Mouse (Mus musculus) thymus, adult 18-20 months (tissue): ENCODE data around the gene Pik3r4.
"Not testable (repeated sequence)": the region's sequence is repeated elsewhere in the genome, so short reads cannot be mapped to it uniquely, and the experiment has no call there.

Experiments
- DNase-seq, 2 experiments: peaks; one replicate each; pipeline ENCODE4 v3.0.0; 2022; ENCODE audit warnings: mixed read lengths in 2 of 2

Gene Pik3r4

DNA sequence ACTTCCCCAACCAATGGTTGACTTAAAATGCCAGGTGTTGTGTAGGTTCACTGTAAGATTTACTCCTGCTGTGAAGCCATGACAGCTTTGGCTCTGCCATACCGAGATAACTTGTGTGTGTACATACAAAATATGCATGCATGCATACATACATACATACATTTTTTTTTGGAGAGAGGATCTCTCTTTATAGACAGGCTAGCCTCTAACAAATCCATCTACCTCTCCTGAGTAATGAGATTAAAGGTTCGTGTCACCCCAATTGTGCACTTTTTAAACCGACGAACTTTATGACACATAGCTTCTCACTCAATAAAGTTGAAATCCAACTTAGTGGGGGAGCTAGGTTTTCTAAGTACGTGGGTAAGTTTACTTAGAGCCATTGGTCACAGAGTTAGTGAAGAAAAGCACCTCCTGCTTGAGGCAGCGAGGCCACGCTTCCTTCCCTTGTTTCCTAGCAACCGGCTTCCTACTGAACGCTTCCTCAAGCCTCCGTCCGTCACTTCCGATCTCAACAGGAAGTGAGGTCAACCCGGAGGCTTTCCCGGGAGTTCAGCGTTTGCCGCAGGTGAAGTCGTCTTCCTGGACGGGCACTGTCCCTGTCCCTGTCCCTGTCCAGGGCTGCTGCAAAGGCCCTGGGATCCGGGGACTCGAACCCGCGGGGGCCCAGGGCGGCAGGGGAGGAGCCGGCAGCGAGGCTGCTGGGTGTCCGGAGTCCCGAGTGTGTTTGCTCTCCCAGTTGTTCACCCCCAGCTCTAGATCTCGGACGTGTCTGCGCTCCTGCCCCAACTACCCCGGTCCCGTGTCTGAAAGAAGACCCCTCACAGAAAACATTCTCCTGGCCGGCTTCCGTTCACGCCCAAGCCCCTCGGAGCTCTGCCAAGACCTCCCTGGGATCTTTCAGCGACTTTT is at the start of gene Pik3r4:
Pik3r4 (plus strand) TSS at position 519 of the 912 bp plus-strand sequence.
- peak; percentile 71 to 82 for DNase-seq

DNA sequence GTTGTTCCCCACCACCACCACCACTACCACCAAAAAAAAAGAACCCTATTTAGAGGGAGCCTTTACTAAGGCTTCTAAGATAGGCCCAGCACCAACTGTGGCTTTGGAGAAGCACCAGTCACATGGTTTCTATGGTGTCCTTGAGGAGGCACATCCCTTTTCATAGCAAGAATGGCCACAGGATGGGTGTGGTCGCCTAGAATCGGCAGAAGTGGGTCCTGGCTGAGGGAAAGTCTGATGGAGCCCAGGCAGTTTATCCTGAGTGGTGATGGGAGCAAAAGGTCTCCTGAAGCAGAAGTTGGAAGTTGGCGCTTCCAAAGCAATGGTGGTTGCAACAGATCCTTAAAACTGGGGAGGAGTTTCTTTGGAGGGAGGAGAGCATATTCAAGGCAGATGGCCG is 43.9 kb upstream of the Pik3r4 start:
- no peak for DNase-seq

GRCm38 (mm10) chr9:105611980-105612771 is 30.6 kb upstream of the Pik3r4 start:
- DNase-seq: no peak

- DNase-seq: no peak
These were observed 29.9 kb upstream of the Pik3r4 start for GRCm38 (mm10) chr9:105612919-105613318.

DNA sequence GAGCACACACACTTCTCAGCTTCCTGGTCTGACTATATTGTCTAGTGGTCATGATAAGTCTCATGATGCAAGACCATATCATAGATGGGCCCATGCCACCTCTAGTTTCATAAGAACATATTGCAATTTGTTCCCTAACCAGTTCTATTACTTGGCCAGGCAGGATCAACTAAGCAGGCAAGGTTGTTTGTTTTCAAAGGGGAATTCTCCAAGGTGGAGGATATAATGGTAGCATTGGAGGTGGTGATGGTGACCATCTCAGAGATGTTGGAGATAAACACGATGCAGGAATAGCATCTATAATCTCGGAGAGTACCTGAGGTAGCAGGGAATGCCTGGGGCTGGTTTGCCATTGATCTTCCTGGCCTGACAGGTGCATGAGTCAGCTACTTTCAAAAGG is 26.8 kb upstream of the Pik3r4 start:
- DNase-seq: no peak

GRCm38 (mm10) chr9:105617274-105617673 is 25.5 kb upstream of the Pik3r4 start:
- DNase-seq: not testable (repeated sequence)

GRCm38 (mm10) chr9:105633961-105634360 is 8.8 kb upstream of the Pik3r4 start:
- DNase-seq: no peak

DNA sequence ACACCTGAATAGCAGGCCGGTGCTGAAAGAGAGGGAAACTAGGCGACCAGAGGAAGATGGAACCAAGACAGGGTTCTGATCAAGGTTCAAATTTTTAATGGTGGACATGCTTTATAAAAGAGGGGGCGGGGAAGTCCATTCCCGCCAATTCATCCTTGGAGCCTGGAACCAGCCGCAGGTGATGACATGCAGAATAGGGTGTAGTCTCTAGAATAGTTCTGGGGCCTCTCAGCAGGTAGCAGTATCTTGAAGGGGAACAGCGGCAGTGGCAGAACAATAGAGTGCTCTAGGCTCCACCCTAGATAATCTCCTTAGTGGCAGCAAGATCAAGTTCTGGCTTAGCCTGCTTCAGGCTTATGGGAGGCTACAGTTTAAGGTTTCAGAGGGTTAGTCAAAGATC is 1.4 kb upstream of the Pik3r4 start:
- DNase-seq: not testable (repeated sequence)

DNA sequence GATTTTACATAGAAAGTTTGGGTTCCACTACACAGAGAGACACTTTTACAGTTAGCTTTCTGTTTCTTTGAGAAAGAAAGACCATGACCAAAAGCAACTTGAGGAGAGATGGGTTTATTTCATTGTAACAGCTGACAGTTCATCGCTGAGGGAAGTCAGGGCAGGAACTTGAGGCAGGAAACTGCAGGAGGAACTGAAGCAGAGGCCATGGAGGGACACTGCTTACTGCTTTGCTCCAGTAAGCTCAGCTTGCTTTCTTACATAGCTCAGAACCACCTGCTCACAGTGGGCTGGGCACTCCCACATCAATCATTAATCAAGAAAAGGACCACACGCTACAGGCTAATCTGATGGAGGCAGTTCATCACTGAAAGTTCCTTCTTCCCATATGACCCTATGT is 13.4 kb downstream of the Pik3r4 start:
- no peak for DNase-seq

GRCm38 (mm10) chr9:105658216-105658615 is 15.4 kb downstream of the Pik3r4 start:
- DNase-seq: no peak

DNA sequence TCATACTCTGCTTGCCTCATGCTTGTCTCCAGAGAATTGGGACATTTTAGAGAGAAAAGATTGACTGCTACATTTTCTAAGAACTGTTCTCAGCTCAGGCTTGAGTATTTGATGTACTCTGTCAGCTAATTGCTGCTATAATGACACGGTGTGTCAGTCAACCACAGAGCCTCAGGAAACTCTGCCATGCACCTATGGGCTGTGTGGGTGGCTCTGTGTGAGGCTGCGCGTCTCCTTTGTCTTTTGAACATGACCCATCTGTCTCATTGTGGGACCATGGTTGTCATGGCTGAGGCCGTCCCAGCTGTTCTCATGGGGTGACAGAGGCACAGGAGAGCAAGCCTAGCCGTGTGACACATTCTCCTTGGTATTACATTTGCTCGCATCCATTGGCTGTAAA is 17.1 kb downstream of the Pik3r4 start:
- no peak for DNase-seq

GRCm38 (mm10) chr9:105665269-105665668 is 22.5 kb downstream of the Pik3r4 start:
- DNase-seq: no peak

DNA sequence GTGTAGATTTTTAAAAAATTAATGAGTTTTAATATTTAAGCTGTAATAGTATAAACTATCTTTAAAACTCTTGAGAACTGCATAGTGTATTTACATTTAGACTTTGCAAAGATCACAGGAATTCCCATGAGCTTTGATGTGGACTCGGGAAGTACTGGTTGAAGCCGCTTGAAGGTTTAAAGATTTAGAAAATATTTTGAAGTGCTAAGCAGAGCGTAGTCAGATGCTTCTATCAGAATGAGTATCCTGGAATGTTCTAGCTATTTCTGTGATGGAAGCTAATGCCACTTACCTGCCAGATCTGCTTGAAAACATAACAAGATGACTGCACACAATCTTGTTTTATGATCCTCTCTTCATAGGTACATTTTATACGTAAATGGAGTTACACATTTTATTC is 28.1 kb downstream of the Pik3r4 start:
- no peak for DNase-seq

DNA sequence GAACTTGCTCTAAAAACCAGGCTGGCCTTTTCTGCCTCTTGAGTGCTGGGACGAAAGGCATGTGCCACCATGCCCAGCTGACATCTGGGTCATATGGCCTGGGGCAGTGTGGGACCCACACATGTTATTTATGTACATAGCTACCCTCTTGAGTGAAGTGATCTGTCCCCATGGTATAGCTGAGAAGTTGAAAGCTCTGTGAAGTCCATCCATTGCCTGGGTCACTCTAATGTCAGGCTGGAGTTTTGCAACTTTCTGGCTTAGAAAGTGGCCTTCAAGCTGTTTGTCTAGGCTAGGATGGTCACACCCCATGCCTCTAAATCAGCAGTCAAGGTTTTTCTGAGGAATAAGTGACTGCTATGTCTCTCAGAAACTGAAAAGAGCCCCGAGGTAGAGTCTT is 29.3 kb downstream of the Pik3r4 start:
- no peak for DNase-seq

DNA sequence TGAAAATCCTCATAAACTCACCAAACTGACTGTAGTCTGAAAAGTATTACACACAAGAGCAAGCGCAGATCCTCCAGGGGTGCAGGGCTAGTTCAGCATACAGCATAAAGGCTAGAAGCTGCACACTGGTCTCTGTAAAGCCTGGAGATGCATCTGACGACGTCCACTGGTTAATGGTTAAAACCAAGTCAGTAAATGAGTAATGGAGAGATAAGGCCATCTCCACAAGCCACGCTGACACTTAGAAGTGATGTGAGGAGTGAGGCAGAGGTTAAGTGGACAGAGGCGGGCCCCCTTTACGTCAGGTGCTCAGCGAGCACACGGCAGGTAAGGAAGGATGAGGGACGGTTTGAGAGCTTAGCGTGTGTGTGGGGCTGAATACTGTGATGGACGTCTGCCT is 33.2 kb downstream of the Pik3r4 start:
- DNase-seq: no peak

GRCm38 (mm10) chr9:105681386-105681785 is 38.6 kb downstream of the Pik3r4 start:
- no peak for DNase-seq

DNA sequence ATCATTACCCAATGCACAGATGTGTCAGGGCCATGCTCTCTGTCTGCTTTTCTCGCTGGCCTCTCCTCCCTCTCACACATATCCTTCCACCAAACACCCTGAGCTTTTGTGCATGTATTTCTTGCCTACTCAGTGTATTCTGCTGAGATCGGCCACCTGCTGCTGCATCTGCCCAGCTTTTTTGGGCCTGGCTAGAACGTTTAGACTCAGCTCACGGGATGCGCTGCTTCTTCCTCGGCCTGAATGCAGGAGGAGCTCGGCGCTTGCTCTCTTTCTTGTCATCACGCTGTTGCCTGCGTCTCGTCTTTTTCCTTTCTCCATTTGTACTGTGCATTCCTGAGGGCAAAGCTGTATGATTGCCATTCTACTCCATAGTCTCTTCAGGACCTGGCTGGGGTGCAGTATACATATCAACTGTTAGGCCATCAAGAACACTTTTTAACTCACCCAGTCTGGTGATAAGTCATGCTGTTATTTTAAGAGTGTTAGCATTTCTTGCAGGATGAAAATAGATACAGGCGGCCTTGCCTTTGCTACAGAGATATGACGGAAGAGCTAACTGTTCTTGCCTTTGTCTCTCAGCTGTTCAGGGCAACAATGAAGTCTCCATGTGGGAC is 41.9 kb downstream of the Pik3r4 start:
- no peak for DNase-seq

- DNase-seq: peak in 1 of 2 experiments; percentile 21
These were observed 46.7 kb downstream of the Pik3r4 start for GRCm38 (mm10) chr9:105689485-105689884.

DNA sequence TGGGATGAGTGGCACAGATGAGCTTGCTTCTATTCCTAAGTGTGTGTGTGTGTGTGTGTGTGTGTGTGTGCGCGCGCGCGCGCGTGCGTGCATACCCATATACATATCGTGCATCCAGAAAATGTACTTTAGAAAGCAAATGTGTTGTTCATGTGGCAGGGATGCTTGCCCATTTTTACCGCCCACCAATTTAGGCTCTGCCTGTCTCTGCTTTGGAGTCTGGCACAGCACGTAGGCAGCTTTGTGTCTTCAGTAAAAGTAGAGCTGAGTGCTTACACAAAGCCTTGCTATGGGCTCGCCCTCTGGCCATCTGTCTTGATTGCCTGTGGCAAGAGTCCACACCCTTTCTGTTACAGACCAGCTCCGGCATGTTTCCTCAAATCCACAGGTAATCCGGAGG is 49.7 kb downstream of the Pik3r4 start:
- no peak for DNase-seq

- no peak for DNase-seq
These were observed 50.3 kb downstream of the Pik3r4 start for GRCm38 (mm10) chr9:105693056-105693455.

DNA sequence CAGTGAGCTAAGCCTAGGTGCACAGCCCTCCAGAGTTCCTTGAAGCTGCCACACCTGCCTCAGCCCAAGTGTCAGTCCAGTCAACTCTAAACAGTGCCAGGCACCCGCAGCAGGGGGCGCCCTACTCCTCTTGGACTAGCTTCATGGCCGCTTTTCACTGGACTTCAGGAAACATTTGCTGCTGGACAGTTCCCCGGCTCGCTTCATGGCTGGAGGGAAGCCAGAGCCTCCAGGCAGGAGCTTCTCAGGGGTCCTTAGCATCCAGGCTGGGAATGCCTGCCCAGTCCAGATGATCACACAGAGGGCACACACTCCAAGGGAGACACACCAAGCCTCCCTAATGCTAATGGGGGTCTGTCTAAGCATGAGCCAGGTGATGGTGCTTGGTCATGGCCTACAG is 51.1 kb downstream of the Pik3r4 start:
- no peak for DNase-seq

DNA sequence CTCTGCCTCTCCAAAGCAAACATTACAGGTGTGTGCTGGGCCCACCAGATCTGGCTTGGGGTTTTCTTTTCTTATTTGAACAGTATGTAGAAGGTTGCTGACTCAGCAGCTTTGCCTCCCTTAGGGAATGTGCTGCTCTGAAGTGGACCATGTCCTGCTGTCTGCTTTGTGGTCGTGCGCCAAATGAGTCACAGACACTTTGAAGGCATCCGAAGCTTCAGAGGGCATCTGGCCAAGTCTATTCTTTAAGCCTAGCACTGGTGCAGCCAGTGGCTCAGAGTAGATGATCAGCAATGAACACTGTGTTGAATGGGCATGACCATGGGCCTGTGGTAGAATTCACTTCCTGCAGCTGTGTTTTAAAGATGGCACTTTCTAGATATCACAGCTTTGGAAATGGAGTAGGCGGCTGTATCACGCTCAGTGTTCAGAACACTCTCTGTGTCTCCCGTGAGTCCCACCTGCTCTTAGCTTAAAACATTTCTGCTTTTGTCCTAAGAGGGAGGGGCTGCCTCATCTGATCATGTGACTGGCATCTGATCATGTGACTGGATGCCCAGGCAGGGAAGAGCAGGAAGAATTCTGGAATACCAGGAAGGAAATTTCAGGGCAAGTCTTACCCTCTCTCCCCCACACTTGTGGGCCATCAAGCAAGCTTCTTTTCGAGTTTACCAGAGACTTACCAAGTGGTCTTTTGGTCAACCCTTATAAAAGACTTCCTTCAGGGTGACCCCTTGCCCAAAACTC is 54.2 kb downstream of the Pik3r4 start:
- DNase-seq: no peak
